In genomic region chr2:165982512-165983389, GRCm38 (mm10) we compare ENCODE assay signal across 8 mouse cellular contexts. TPM values are rescaled to one million over a fixed set of nuclear protein-coding genes. Genes with fewer than 3 reads are reported as not detected.
A peak's percentile ranks its signal among the peaks of the same experiment; 100 is the strongest.
DNase-seq lines count a peak whose midpoint lies in the region; ATAC-seq and TF ChIP-seq lines count a peak whose summit lies in the region.

No protein-coding gene starts in this region.

- no peak overlapping the region for H3ac ChIP-seq in myocyte (ENCODE audit: control insufficient read depth, insufficient read length)

- no peak; the same call in 1 of the 2 replicates for TF ChIP-seq POLR2A in bone marrow, adult 2 months (IDR thresholded peaks at IDR 0.05; ENCODE audit: borderline replicate concordance, control insufficient read depth, low read depth, low read length)
- TF ChIP-seq POLR2A in myocyte (IDR thresholded peaks at IDR 0.05; ENCODE audit: insufficient read length, low read depth): no peak

- peak; percentile 89 for ATAC-seq in heart, embryonic 12.5 days (ENCODE audit: insufficient number of reproducible peaks, low FRiP score)
- no peak for ATAC-seq in hindbrain, embryonic 12.5 days (ENCODE audit: low FRiP score)

- no peaks in the 10 kb centered on the region for H3K79me2 ChIP-seq in myocyte (ENCODE audit: control insufficient read depth, insufficient read depth)

- H3K36me3 ChIP-seq in heart, embryonic 12.5 days: no peaks in the 10 kb centered on the region
- no peaks in the 10 kb centered on the region for H3K36me3 ChIP-seq in myocyte (ENCODE audit: control insufficient read depth, insufficient read depth)
- no peaks in the 10 kb centered on the region for H3K36me3 ChIP-seq in hindbrain, embryonic 12.5 days

- no peak overlapping the region for H3K4me2 ChIP-seq in heart, embryonic 12.5 days
- peak overlapping the region; percentile 24 for H3K4me2 ChIP-seq in myocyte (ENCODE audit: low read depth)
- no peak overlapping the region for H3K4me2 ChIP-seq in hindbrain, embryonic 12.5 days (replicated peaks)

- TF ChIP-seq CTCF in layer of hippocampus, adult 2 months (conservative IDR thresholded peaks at IDR 0.05): no peak
- no peak; the same call in 1 of the 2 replicates for TF ChIP-seq CTCF in bone marrow, adult 2 months (IDR thresholded peaks at IDR 0.05; ENCODE audit: control insufficient read depth, insufficient read depth, low read length)

- H3K27me3 ChIP-seq in heart, embryonic 12.5 days (replicated peaks): no peaks in the 10 kb centered on the region
- H3K27me3 ChIP-seq in myocyte (ENCODE audit: control insufficient read depth, insufficient read depth, insufficient read length): no peaks in the 10 kb centered on the region
- H3K27me3 ChIP-seq in hindbrain, embryonic 12.5 days: no peaks in the 10 kb centered on the region

- 5% methylated on average over 16 of the region's 16 CpGs for WGBS in bone marrow, adult 2 months
- WGBS in heart, embryonic 12.5 days: 48% methylated on average over 16 of the region's 16 CpGs
- 31% methylated on average over 16 of the region's 16 CpGs for WGBS in large intestine, adult 2 months
- WGBS in hindbrain, embryonic 12.5 days: 66% methylated on average over 16 of the region's 16 CpGs

- H3K9ac ChIP-seq in heart, embryonic 12.5 days: no peak overlapping the region
- H3K9ac ChIP-seq in hindbrain, embryonic 12.5 days: no peak overlapping the region

- H3K4me1 ChIP-seq in bone marrow, adult 2 months (ENCODE audit: control insufficient read depth, insufficient read depth, low read length): no peaks in the 10 kb centered on the region; the same call in 1 of the 2 replicates
- peaks cover 21% of the 10 kb centered on the region for H3K4me1 ChIP-seq in heart, embryonic 12.5 days (replicated peaks)
- peaks cover 7% of the 10 kb centered on the region; the same call in 1 of the 2 replicates for H3K4me1 ChIP-seq in hindbrain, embryonic 12.5 days

- no peak for DNase-seq in layer of hippocampus, adult 2 months (ENCODE audit: low spot score in 2 of 2)
- DNase-seq in layer of hippocampus, postnatal 36 days: no peak
- DNase-seq in large intestine, adult 2 months (ENCODE audit: low read depth, low spot score): peak; percentile 51
- DNase-seq in urinary bladder, postnatal 14 days (ENCODE audit: low spot score): peak; percentile 87

- H3K9me3 ChIP-seq in heart, embryonic 12.5 days (replicated peaks): 0 out of 2 replicates have a peak, but pooled peaks cover 3% of the 10 kb centered on the region
- 0 out of 2 replicates have a peak, but pooled peaks cover 5% of the 10 kb centered on the region for H3K9me3 ChIP-seq in hindbrain, embryonic 12.5 days (replicated peaks)

- H3K4me3 ChIP-seq in layer of hippocampus, adult 2 months: no peak overlapping the region
- peak overlapping the region; percentile 37 for H3K4me3 ChIP-seq in bone marrow, adult 2 months (replicated peaks; ENCODE audit: control insufficient read depth, low read depth, low read length)
- H3K4me3 ChIP-seq in heart, embryonic 12.5 days: no peak overlapping the region
- H3K4me3 ChIP-seq in myocyte: no peak overlapping the region
- H3K4me3 ChIP-seq in hindbrain, embryonic 12.5 days: no peak overlapping the region

- H3K27ac ChIP-seq in layer of hippocampus, adult 2 months: peak overlapping the region; percentile 65; the same call in 1 of the 2 replicates
- H3K27ac ChIP-seq in bone marrow, adult 2 months (ENCODE audit: control insufficient read depth, insufficient read depth, low read depth, low read length, poor library complexity): peak overlapping the region; percentile 96
- H3K27ac ChIP-seq in heart, embryonic 12.5 days (ENCODE audit: poor library complexity, severe bottlenecking): peak overlapping the region; percentile 45; the same call in 1 of the 2 replicates
- H3K27ac ChIP-seq in hindbrain, embryonic 12.5 days: no peak overlapping the region

TF ChIP-seq in myocyte, 11 proteins besides CTCF, POLR2A, EP300 and RAD21:
- TF ChIP-seq TCF3 (IDR thresholded peaks at IDR 0.05; ENCODE audit: insufficient read length, low read depth) (no peak), USF1 (IDR thresholded peaks at IDR 0.05; ENCODE audit: low read depth) (peak; percentile 41), MYOD1 (IDR thresholded peaks at IDR 0.05; ENCODE audit: control insufficient read depth in 1 of 3, insufficient read length in 2 of 3, low read depth in 2 of 3) (no peak)

RNA-seq across cellular contexts. Expression of gene Ncoa3, which starts 9.7 kb away (rescaled TPM):
- total RNA-seq in layer of hippocampus, adult 2 months (2021): 10 to 100 TPM; 27.8 to 37.7 TPM
- total RNA-seq in layer of hippocampus, postnatal 36 days (2021): 10 to 100 TPM; 34.6 to 37.8 TPM
- 12.5 and 25.2 TPM in 2 replicates for polyA plus RNA-seq in bone marrow, adult 2 months (2011; ENCODE audit: insufficient read depth, insufficient read length, low replicate concordance, missing spikeins)
- polyA plus RNA-seq in heart, embryonic 12.5 days (2016; fragmentation: Nextera tagmentation; extraction: Ambion mirVana): 16.4 and 17.4 TPM in 2 replicates
- 19.6 and 27.8 TPM in 2 replicates for polyA plus RNA-seq in large intestine, adult 2 months (2012; rRNA removed)
- polyA plus RNA-seq in myocyte (2012; fragmentation: generic; extraction: Trizol): 5.8 TPM
- polyA plus RNA-seq in hindbrain, embryonic 12.5 days (2016; fragmentation: Nextera tagmentation; extraction: Ambion mirVana): 14.9 and 15.0 TPM in 2 replicates

Comparison
In these comparisons a context has a peak if more than half of its experiments do, and no peak if none do; other contexts are left out.
1. DNase-seq: peak in large intestine, adult 2 months (single experiment) and urinary bladder, postnatal 14 days (single experiment); none in layer of hippocampus, adult 2 months (0 of 2) and layer of hippocampus, postnatal 36 days (0 of 2).